Mouse (Mus musculus) embryonic facial prominence, embryonic 12.5 days (tissue): ENCODE measurements around the gene S100pbp. TPM values are rescaled to one million over a fixed set of nuclear protein-coding genes. Genes with fewer than 3 reads are reported as not detected.

Source experiments
- ATAC-seq: fragments of 200-750 bp; cut with Nextera tagmentation; 2 replicates; pipeline ENCODE4 v1.8.0; 2017; ENCODE audit not compliant: insufficient number of reproducible peaks, insufficient read depth, low FRiP score, low TSS enrichment
- H3K27ac ChIP-seq: fragments of 300-500 bp; sonication (generic); 2 replicates; pipeline ENCODE4 v1.5.1; 2016; ENCODE audit warnings: mild to moderate bottlenecking
- H3K27me3 ChIP-seq: fragments of 300-500 bp; sonication (generic); 2 replicates; pipeline ENCODE4 v1.6.1; 2016; ENCODE audit warnings: mild to moderate bottlenecking, moderate library complexity
- H3K36me3 ChIP-seq: fragments of 300-500 bp; sonication (generic); 2 replicates; pipeline ENCODE4 v1.6.1; 2016; ENCODE audit warnings: mild to moderate bottlenecking
- H3K4me1 ChIP-seq: fragments of 300-500 bp; sonication (generic); 2 replicates; pipeline ENCODE4 v1.6.1; 2016
- H3K4me2 ChIP-seq: fragments of 300-500 bp; sonication (generic); replicated peaks from 2 replicates; pipeline ENCODE4 v1.6.1; 2016; ENCODE audit warnings: mild to moderate bottlenecking, moderate library complexity
- H3K4me3 ChIP-seq: fragments of 300-500 bp; sonication (generic); 2 replicates; pipeline ENCODE4 v1.5.1; 2016; ENCODE audit warnings: mild to moderate bottlenecking
- H3K9ac ChIP-seq: fragments of 300-500 bp; sonication (generic); 2 replicates; pipeline ENCODE4 v1.6.1; 2016; ENCODE audit warnings: mild to moderate bottlenecking, moderate library complexity
- H3K9me3 ChIP-seq: fragments of 300-500 bp; sonication (generic); 2 replicates; pipeline ENCODE4 v1.6.1; 2016; ENCODE audit warnings: mild to moderate bottlenecking, moderate library complexity
- whole genome bisulfite sequencing: fragments of 180-500 bp; shearing (Covaris S2); methylation state at CpG from one replicate; pipeline ENCODE4 v1.1.7; 2016; 5-methylcytosine and 5-hydroxymethylcytosine counted together
- polyA plus RNA-seq: library from polyadenylated mRNA; unstranded; fragments of >200 nt; fragmentation: Nextera tagmentation; extraction: Ambion mirVana; gene quantifications from 2 replicates; pipeline ENCODE4 v1.2.1, GENCODE M21; 2016

Gene S100pbp
- polyA plus RNA-seq, 1 experiment from 2014 or later, result 28.7 TPM

- Histone ChIP-seq H3K27ac (peak overlapping the region; percentile 72), H3K27me3 (no peaks in the 10 kb centered on the region), H3K4me3 (no peak overlapping the region), H3K9ac (no peak overlapping the region), H3K4me1 (peaks cover 9% of the 10 kb centered on the region; the same call in 1 of the 2 replicates), H3K9me3 (no peaks in the 10 kb centered on the region), H3K4me2 (no peak overlapping the region), H3K36me3 (peaks cover 19% of the 10 kb centered on the region)
- ATAC-seq, result no peak
- 75% methylated on average over 4 of the region's 4 CpGs for WGBS
These were observed 44.1 kb downstream of the S100pbp start for GRCm38 (mm10) chr4:129145411-129145810.

GRCm38 (mm10) chr4:129144401-129145367, 44.8 kb downstream of the S100pbp start:
- H3K4me1 ChIP-seq, result peaks cover 14% of the 10 kb centered on the region; the same call in 1 of the 2 replicates
- peak; percentile 76; the same call in 1 of the 2 replicates for ATAC-seq
- H3K9me3 ChIP-seq, result no peaks in the 10 kb centered on the region
- no peak overlapping the region for H3K4me3 ChIP-seq
- no peak overlapping the region for H3K4me2 ChIP-seq
- H3K9ac ChIP-seq, result no peak overlapping the region
- peak overlapping the region; percentile 72 for H3K27ac ChIP-seq
- WGBS, result 61% methylated on average over 16 of the region's 16 CpGs
- peaks cover 14% of the 10 kb centered on the region for H3K36me3 ChIP-seq
- H3K27me3 ChIP-seq, result no peaks in the 10 kb centered on the region

GRCm38 (mm10) chr4:129143509-129143908, 46.0 kb downstream of the S100pbp start:
- Histone ChIP-seq H3K27ac (no peak overlapping the region), H3K4me1 (peaks cover 15% of the 10 kb centered on the region; the same call in 1 of the 2 replicates), H3K9ac (no peak overlapping the region), H3K27me3 (0 out of 2 replicates have a peak, but pooled peaks cover under 1% of the 10 kb centered on the region), H3K4me3 (no peak overlapping the region), H3K9me3 (no peaks in the 10 kb centered on the region), H3K36me3 (peaks cover 7% of the 10 kb centered on the region; the same call in 1 of the 2 replicates), H3K4me2 (no peak overlapping the region)
- WGBS, result 77% methylated on average over 5 of the region's 5 CpGs
- no peak for ATAC-seq

GRCm38 (mm10) chr4:129142439-129143045, 47.0 kb downstream of the S100pbp start:
- 92% methylated on average over 11 of the region's 11 CpGs for WGBS
- H3K9me3 ChIP-seq, result no peaks in the 10 kb centered on the region

GRCm38 (mm10) chr4:129141560-129142438, 47.7 kb downstream of the S100pbp start:
- peaks cover 21% of the 10 kb centered on the region for H3K4me1 ChIP-seq
- no peak overlapping the region for H3K4me3 ChIP-seq
- no peaks in the 10 kb centered on the region for H3K9me3 ChIP-seq
- H3K9ac ChIP-seq, result no peak overlapping the region
- no peak overlapping the region for H3K4me2 ChIP-seq
- H3K27me3 ChIP-seq, result peaks cover 16% of the 10 kb centered on the region
- H3K27ac ChIP-seq, result no peak overlapping the region
- 74% methylated on average over 17 of the region's 17 CpGs for WGBS
- 0 out of 2 replicates have a peak, but pooled peaks cover 7% of the 10 kb centered on the region for H3K36me3 ChIP-seq
- no peak for ATAC-seq

More at GRCm38 (mm10) chr4:129142439-129143045, 47.0 kb downstream of the S100pbp start:
- Histone ChIP-seq H3K27ac (no peak overlapping the region), H3K4me2 (no peak overlapping the region), H3K36me3 (0 out of 2 replicates have a peak, but pooled peaks cover 7% of the 10 kb centered on the region), H3K4me1 (peaks cover 15% of the 10 kb centered on the region; the same call in 1 of the 2 replicates), H3K9ac (no peak overlapping the region), H3K4me3 (no peak overlapping the region), H3K27me3 (peaks cover 9% of the 10 kb centered on the region)
- ATAC-seq, result no peak

- H3K9me3 ChIP-seq, result no peaks in the 10 kb centered on the region
- ATAC-seq, result no peak
- H3K4me3 ChIP-seq, result no peak overlapping the region
- H3K27ac ChIP-seq, result no peak overlapping the region
- H3K4me1 ChIP-seq, result peaks cover 21% of the 10 kb centered on the region
- H3K36me3 ChIP-seq, result 0 out of 2 replicates have a peak, but pooled peaks cover 7% of the 10 kb centered on the region
- no peak overlapping the region for H3K4me2 ChIP-seq
- WGBS, result 82% methylated on average over 4 of the region's 4 CpGs
- H3K27me3 ChIP-seq, result peaks cover 24% of the 10 kb centered on the region
- H3K9ac ChIP-seq, result no peak overlapping the region
These were observed 48.7 kb downstream of the S100pbp start for GRCm38 (mm10) chr4:129140808-129141207.

GRCm38 (mm10) chr4:129139642-129140041, 49.9 kb downstream of the S100pbp start:
- no peak for ATAC-seq
- Histone ChIP-seq H3K4me1 (peaks cover 23% of the 10 kb centered on the region), H3K4me2 (no peak overlapping the region), H3K4me3 (no peak overlapping the region), H3K9ac (no peak overlapping the region), H3K36me3 (0 out of 2 replicates have a peak, but pooled peaks cover 7% of the 10 kb centered on the region), H3K27ac (no peak overlapping the region), H3K27me3 (peaks cover 33% of the 10 kb centered on the region), H3K9me3 (no peaks in the 10 kb centered on the region)
- 88% methylated on average over 5 of the region's 5 CpGs for WGBS

GRCm38 (mm10) chr4:129137392-129138321, 51.9 kb downstream of the S100pbp start:
- peaks cover 20% of the 10 kb centered on the region for H3K4me1 ChIP-seq
- peak overlapping the region; percentile 90 for H3K4me2 ChIP-seq
- 46% methylated on average over 14 of the region's 14 CpGs for WGBS
- ATAC-seq, result no peak
- H3K27ac ChIP-seq, result no peak overlapping the region
- no peaks in the 10 kb centered on the region for H3K36me3 ChIP-seq
- H3K9me3 ChIP-seq, result no peaks in the 10 kb centered on the region
- peak overlapping the region; percentile 73 for H3K9ac ChIP-seq
- H3K27me3 ChIP-seq, result peaks cover 33% of the 10 kb centered on the region
- H3K4me3 ChIP-seq, result peak overlapping the region; percentile 60

GRCm38 (mm10) chr4:129136579-129137391, 52.7 kb downstream of the S100pbp start, which contains the start of gene Fndc5:
TSS of gene Fndc5 (plus strand) at chr4:129136999.
- Histone ChIP-seq H3K27ac (peak within 1 kb of the TSS; percentile 46; the same call in 1 of the 2 replicates), H3K9ac (peak within 1 kb of the TSS; percentile 73), H3K9me3 (no peaks in the 10 kb centered on the region), H3K4me3 (peak within 1 kb of the TSS; percentile 60), H3K36me3 (no peaks in the 10 kb centered on the region), H3K4me2 (peak within 1 kb of the TSS; percentile 90), H3K27me3 (peaks cover 33% of the 10 kb centered on the region), H3K4me1 (peaks cover 20% of the 10 kb centered on the region)
- no peak for ATAC-seq
- 1% methylated on average over 54 of the region's 80 CpGs for WGBS
